Mouse (Mus musculus) MEL (cell line): Measurements from ENCODE around the gene Slco2a1. TPM values are rescaled to one million over a fixed set of nuclear protein-coding genes. Genes with fewer than 3 reads are reported as not detected.

Experiments used
- DNase-seq: peaks from one replicate; pipeline ENCODE4 v3.0.0; 2011; ENCODE audit warnings: low read depth, low spot score
- H3K27ac ChIP-seq: 2 replicates; pipeline ENCODE4 v1.5.1; 2012; ENCODE audit warnings: low read depth, mild to moderate bottlenecking, control low read depth, low read length, moderate library complexity; ENCODE audit not compliant: control insufficient read depth
- H3K27me3 ChIP-seq, 2 experiments: fragments of 150-350 bp in 1 of 2; sonication (generic) in 1 of 2; 2 replicates each; pipeline ENCODE4 v1.6.1; 2012; ENCODE audit warnings: low read length in 2 of 2, mild to moderate bottlenecking in 2 of 2, improper control_type of control experiment in 1 of 2, moderate library complexity in 1 of 2; ENCODE audit not compliant: insufficient read depth in 2 of 2, control insufficient read depth in 1 of 2
- H3K36me3 ChIP-seq, 2 experiments: 2 replicates each; pipeline ENCODE4 v1.6.1; 2012 to 2014; ENCODE audit warnings: low read length in 2 of 2, improper control_type of control experiment in 1 of 2, inconsistent platforms in 1 of 2, mild to moderate bottlenecking in 1 of 2; ENCODE audit not compliant: insufficient read depth in 2 of 2, control insufficient read depth in 1 of 2
- H3K4me1 ChIP-seq, 2 experiments: fragments of 150-350 bp in 1 of 2; sonication (generic) in 1 of 2; 2 replicates each; pipeline ENCODE4 v1.6.1; 2012; ENCODE audit warnings: low read length in 2 of 2, improper control_type of control experiment in 1 of 2, mild to moderate bottlenecking in 1 of 2; ENCODE audit not compliant: insufficient read depth in 2 of 2, control insufficient read depth in 1 of 2
- H3K4me3 ChIP-seq, 2 experiments: fragments of 150-350 bp in 1 of 2; sonication (generic) in 1 of 2; 2 replicates each; pipeline ENCODE4 v1.5.1; 2012; ENCODE audit warnings: low read depth in 2 of 2, low read length in 2 of 2, mild to moderate bottlenecking in 2 of 2, moderate library complexity in 2 of 2, control low read depth in 1 of 2, improper control_type of control experiment in 1 of 2; ENCODE audit not compliant: control insufficient read depth in 1 of 2, insufficient read depth in 1 of 2
- H3K79me2 ChIP-seq: 2 replicates; pipeline ENCODE4 v1.6.1; 2012; ENCODE audit warnings: mild to moderate bottlenecking, low read length, moderate library complexity; ENCODE audit not compliant: control insufficient read depth, poor library complexity, insufficient read depth
- H3K9ac ChIP-seq: 2 replicates; pipeline ENCODE4 v1.6.1; 2012; ENCODE audit warnings: low read depth, mild to moderate bottlenecking, control low read depth, low read length, moderate library complexity; ENCODE audit not compliant: control insufficient read depth, poor library complexity, severe bottlenecking
- H3K9me3 ChIP-seq: fragments of 150-350 bp; sonication (generic); replicated peaks from 2 replicates; pipeline ENCODE4 v1.6.1; 2012; ENCODE audit warnings: mild to moderate bottlenecking, low read length, improper control_type of control experiment, moderate library complexity; ENCODE audit not compliant: insufficient read depth
- BHLHE40 ChIP-seq: IDR thresholded peaks from 2 replicates; pipeline ENCODE4 v1.6.1; 2012; ENCODE audit warnings: low read depth, mild to moderate bottlenecking, inconsistent platforms, low read length, improper control_type of control experiment, borderline replicate concordance
- CHD1 ChIP-seq: IDR thresholded peaks from 2 replicates; pipeline ENCODE4 v1.6.1; 2012; ENCODE audit warnings: low read depth, mild to moderate bottlenecking, inconsistent platforms, low read length, improper control_type of control experiment
- E2F4 ChIP-seq: IDR thresholded peaks from 2 replicates; pipeline ENCODE4 v1.6.1; 2011; ENCODE audit warnings: low read depth, low read length, improper control_type of control experiment, borderline replicate concordance
- ELF1 ChIP-seq: IDR thresholded peaks from 2 replicates; pipeline ENCODE4 v1.6.1; 2014; ENCODE audit warnings: low read depth, mild to moderate bottlenecking, inconsistent platforms, low read length, improper control_type of control experiment, moderate library complexity
- GATA1 ChIP-seq: IDR thresholded peaks from 2 replicates; pipeline ENCODE4 v1.6.1; 2011; ENCODE audit warnings: low read depth, low read length, improper control_type of control experiment
- HCFC1 ChIP-seq: IDR thresholded peaks from 2 replicates; pipeline ENCODE4 v1.6.1; 2012; ENCODE audit warnings: low read depth, mild to moderate bottlenecking, inconsistent platforms, low read length, improper control_type of control experiment, moderate library complexity
- KAT2A ChIP-seq: conservative IDR thresholded peaks from 2 replicates; pipeline ENCODE4 v1.6.1; 2012; ENCODE audit warnings: low read depth, low read length, improper control_type of control experiment, inconsistent platforms
- MXI1 ChIP-seq: IDR thresholded peaks from 2 replicates; pipeline ENCODE4 v1.6.1; 2011; ENCODE audit warnings: mild to moderate bottlenecking, low read depth, low read length, improper control_type of control experiment
- MYB ChIP-seq: IDR thresholded peaks from 2 replicates; pipeline ENCODE4 v1.6.1; 2011; ENCODE audit warnings: mild to moderate bottlenecking, low read depth, low read length, improper control_type of control experiment
- POLR2A ChIP-seq, 2 experiments: IDR thresholded peaks; 2 replicates each; pipeline ENCODE4 v1.6.1; 2011 to 2012; ENCODE audit warnings: low read length in 2 of 2, mild to moderate bottlenecking in 2 of 2, control low read depth in 1 of 2, improper control_type of control experiment in 1 of 2, low read depth in 1 of 2, moderate library complexity in 1 of 2; ENCODE audit not compliant: control insufficient read depth in 1 of 2, insufficient read depth in 1 of 2, poor library complexity in 1 of 2
- POLR2AphosphoS2 ChIP-seq: IDR thresholded peaks from 2 replicates; pipeline ENCODE4 v1.6.1; 2011; ENCODE audit warnings: low read length, improper control_type of control experiment
- POLR2AphosphoS5 ChIP-seq: IDR thresholded peaks from 2 replicates; pipeline ENCODE4 v1.6.1; 2012; ENCODE audit warnings: low read depth, borderline replicate concordance, mild to moderate bottlenecking, inconsistent platforms, low read length, moderate library complexity, mixed read lengths
- RAD21 ChIP-seq: IDR thresholded peaks from 2 replicates; pipeline ENCODE4 v1.6.1; 2011; ENCODE audit warnings: mild to moderate bottlenecking, low read depth, low read length, improper control_type of control experiment
- SIN3A ChIP-seq: IDR thresholded peaks from 2 replicates; pipeline ENCODE4 v1.6.1; 2012; ENCODE audit warnings: low read length, improper control_type of control experiment, inconsistent platforms
- SMC3 ChIP-seq: IDR thresholded peaks from 2 replicates; pipeline ENCODE4 v1.6.1; 2011; ENCODE audit warnings: low read depth, low read length, improper control_type of control experiment
- TBP ChIP-seq: IDR thresholded peaks from 2 replicates; pipeline ENCODE4 v1.8.0; 2011; ENCODE audit warnings: low read depth, low read length, improper control_type of control experiment
- ZC3H11A ChIP-seq: IDR thresholded peaks from 2 replicates; pipeline ENCODE4 v1.6.1; 2012; ENCODE audit warnings: low read depth, mild to moderate bottlenecking, inconsistent platforms, low read length, improper control_type of control experiment
- ZNF384 ChIP-seq: IDR thresholded peaks from 2 replicates; pipeline ENCODE4 v1.6.1; 2012; ENCODE audit warnings: low read depth, mild to moderate bottlenecking, inconsistent platforms, low read length, improper control_type of control experiment
- polyA plus RNA-seq, 2 experiments: library from polyadenylated mRNA; stranded (reverse) in 1 of 2; unstranded in 1 of 2; fragments of >175 nt in 1 of 2; fragments of >200 nt in 1 of 2; gene quantifications; 2 replicates each; pipeline versions ENCODE4 v1.2.1 to v1.2.4; 2012; ENCODE audit warnings: low replicate concordance in 2 of 2, low read depth in 1 of 2; ENCODE audit not compliant: insufficient read length in 2 of 2, insufficient read depth in 1 of 2, missing spikeins in 1 of 2
- total RNA-seq: library from RNA; depleted of rRNA; stranded (reverse); fragments of 300-350 nt; gene quantifications from 2 replicates; pipeline ENCODE4 v1.2.3, GENCODE M21; 2012

The Slco2a1 gene
- total and polyA plus RNA-seq, 3 experiments, result 0.01 TPM; not detected in 2

DNA sequence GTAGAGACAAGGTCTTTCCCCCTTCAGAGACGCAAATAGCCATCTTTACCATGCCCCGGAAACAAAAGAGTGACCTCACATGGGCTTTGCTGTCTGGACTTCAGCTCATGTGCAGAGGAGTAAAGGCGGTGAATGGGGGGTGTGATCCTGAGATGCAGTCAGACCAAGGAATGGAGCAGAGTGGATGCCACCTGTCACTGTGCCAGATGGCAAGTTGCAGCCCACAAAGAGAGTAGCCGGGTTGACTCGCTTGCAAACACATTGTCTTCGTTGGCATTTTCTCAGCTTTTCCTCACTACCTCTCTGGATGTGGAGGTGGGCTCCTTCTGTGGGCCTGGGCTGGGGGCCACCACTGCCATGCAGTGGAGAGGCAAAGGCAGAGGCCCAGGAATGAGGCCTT is 98.2 kb downstream of the Slco2a1 start:
- TF ChIP-seq GATA1 (no peak), SIN3A (no peak), E2F4 (no peak)
- no peaks in the 10 kb centered on the region for H3K9me3 ChIP-seq
- DNase-seq, result no peak
- H3K4me3 ChIP-seq, result no peak overlapping the region
- no peak overlapping the region for H3K9ac ChIP-seq
- H3K4me1 ChIP-seq, result no peaks in the 10 kb centered on the region
- no peaks in the 10 kb centered on the region for H3K27me3 ChIP-seq
- H3K36me3 ChIP-seq, result no peaks in the 10 kb centered on the region
- H3K79me2 ChIP-seq, result no peaks in the 10 kb centered on the region
- no peak overlapping the region for H3K27ac ChIP-seq

DNA sequence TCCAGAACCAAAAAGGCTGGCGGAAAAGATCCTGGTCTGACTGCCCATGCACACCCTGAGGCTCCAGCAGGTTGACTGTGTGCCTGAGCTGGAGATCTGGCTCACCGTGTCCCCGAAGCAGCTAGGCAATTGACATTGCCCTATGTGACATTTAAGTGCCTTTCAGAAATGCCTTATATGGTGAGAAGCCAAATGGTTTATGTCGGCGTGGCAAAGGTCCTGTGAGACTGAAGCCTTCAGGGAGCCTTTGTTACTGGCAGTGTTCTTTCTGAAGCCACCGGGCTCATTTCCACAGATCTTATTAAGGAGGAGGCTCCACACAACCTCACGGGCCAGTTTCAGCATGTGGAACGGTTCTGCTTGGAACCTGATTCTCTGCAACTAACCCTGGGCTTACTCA is 98.8 kb downstream of the Slco2a1 start:
- no peak for DNase-seq
- Histone ChIP-seq H3K9ac (no peak overlapping the region), H3K27ac (no peak overlapping the region), H3K9me3 (no peaks in the 10 kb centered on the region), H3K36me3 (no peaks in the 10 kb centered on the region), H3K4me1 (no peaks in the 10 kb centered on the region)
- no peak for TF ChIP-seq ZNF384
- no peak for TF ChIP-seq SIN3A
- no peak for TF ChIP-seq CHD1
- TF ChIP-seq POLR2AphosphoS5, result no peak
- TF ChIP-seq BHLHE40, result no peak
- TF ChIP-seq ELF1, result no peak
- no peak for TF ChIP-seq HCFC1
- TF ChIP-seq MYB, result no peak
- TF ChIP-seq E2F4, result no peak
- TF ChIP-seq MXI1, result no peak
- TF ChIP-seq TBP, result no peak
- no peak for TF ChIP-seq POLR2A (IDR thresholded peaks at IDR 0.05; ENCODE audit: control insufficient read depth in 1 of 2, insufficient read depth in 1 of 2, low read depth in 1 of 2, low read length in 2 of 2, poor library complexity in 1 of 2)
- TF ChIP-seq SMC3, result no peak
- TF ChIP-seq KAT2A, result no peak
- no peak for TF ChIP-seq RAD21
- TF ChIP-seq ZC3H11A, result no peak
- TF ChIP-seq POLR2AphosphoS2, result no peak
- TF ChIP-seq, all 39 proteins: peak for 0
- Histone ChIP-seq H3K4me3 (no peak overlapping the region), H3K27me3 (no peaks in the 10 kb centered on the region), H3K79me2 (no peaks in the 10 kb centered on the region)
